Mouse (Mus musculus): Measurements from ENCODE around the gene Pde2a. TPM values are rescaled to one million over a fixed set of nuclear protein-coding genes. Genes with fewer than 3 reads are reported as not detected.

The Pde2a gene
- 11.8 and 12.7 TPM in 2 replicates for polyA plus RNA-seq (2012; rRNA removed)
- 4.9 and 10.5 TPM in 2 replicates for polyA plus RNA-seq (2014; fragmentation: Nextera tagmentation; extraction: Ambion mirVana)

GRCm38 (mm10) chr7:101421529-101421928 is at the start of gene Pde2a:
Pde2a (plus strand) TSS chr7:101421691.
- no peak for ATAC-seq (ENCODE audit: low FRiP score, low read depth)

GRCm38 (mm10) chr7:101373082-101373481 is 48.4 kb upstream of the Pde2a start:
- Histone ChIP-seq H3K36me3 (ENCODE audit: control insufficient read depth, insufficient read depth, low read length) (no peaks in the 10 kb centered on the region), H3K4me3 (replicated peaks; ENCODE audit: low read length) (no peak overlapping the region), H3K4me2 (replicated peaks; ENCODE audit: low read depth, low read length, severe bottlenecking) (no peak overlapping the region), H3K27ac (replicated peaks; ENCODE audit: low read depth, low read length) (no peak overlapping the region), H3K9me3 (ENCODE audit: control insufficient read depth, low read length) (no peaks in the 10 kb centered on the region), H3K4me1 (ENCODE audit: control insufficient read depth, insufficient read depth, low read length) (no peaks in the 10 kb centered on the region; the same call in 1 of the 2 replicates), H3K27me3 (ENCODE audit: control insufficient read depth, insufficient read depth, low read length) (no peaks in the 10 kb centered on the region), H3K9ac (ENCODE audit: low read depth, low read length, severe bottlenecking) (no peak overlapping the region)
- DNase-seq (ENCODE audit: low spot score): no peak
- 78% methylated on average over 26 of the region's 26 CpGs for WGBS
- no peak for TF ChIP-seq POLR2A (IDR thresholded peaks at IDR 0.05; ENCODE audit: borderline replicate concordance, extremely low read depth, insufficient read depth, insufficient read length)
- ATAC-seq (ENCODE audit: low FRiP score, low read depth): no peak

More at GRCm38 (mm10) chr7:101421529-101421928, at the start of gene Pde2a:
- Histone ChIP-seq H3K4me3 (replicated peaks; ENCODE audit: low read length) (no peak within 1 kb of the TSS), H3K4me1 (ENCODE audit: control insufficient read depth, insufficient read depth, low read length) (0 out of 2 replicates have a peak, but pooled peaks cover 1% of the 10 kb centered on the region), H3K4me2 (replicated peaks; ENCODE audit: low read depth, low read length, severe bottlenecking) (no peak within 1 kb of the TSS), H3K9me3 (ENCODE audit: control insufficient read depth, low read length) (no peaks in the 10 kb centered on the region), H3K27ac (replicated peaks; ENCODE audit: low read depth, low read length) (no peak within 1 kb of the TSS), H3K27me3 (ENCODE audit: control insufficient read depth, insufficient read depth, low read length) (no peaks in the 10 kb centered on the region), H3K36me3 (ENCODE audit: control insufficient read depth, insufficient read depth, low read length) (no peaks in the 10 kb centered on the region), H3K9ac (ENCODE audit: low read depth, low read length, severe bottlenecking) (no peak within 1 kb of the TSS)
- no peak for DNase-seq (ENCODE audit: low spot score)
- WGBS: 23% methylated on average over 6 of the region's 6 CpGs
- no peak for TF ChIP-seq POLR2A (IDR thresholded peaks at IDR 0.05; ENCODE audit: borderline replicate concordance, extremely low read depth, insufficient read depth, insufficient read length)

GRCm38 (mm10) chr7:101374155-101374554 is 47.3 kb upstream of the Pde2a start:
- no peak for ATAC-seq (ENCODE audit: low FRiP score, low read depth)
- H3K27me3 ChIP-seq (ENCODE audit: control insufficient read depth, insufficient read depth, low read length): no peaks in the 10 kb centered on the region

GRCm38 (mm10) chr7:101376701-101377340 is 44.7 kb upstream of the Pde2a start:
- Histone ChIP-seq H3K4me2 (replicated peaks; ENCODE audit: low read depth, low read length, severe bottlenecking) (no peak overlapping the region), H3K4me3 (replicated peaks; ENCODE audit: low read length) (no peak overlapping the region), H3K4me1 (ENCODE audit: control insufficient read depth, insufficient read depth, low read length) (no peaks in the 10 kb centered on the region; the same call in 1 of the 2 replicates), H3K27me3 (ENCODE audit: control insufficient read depth, insufficient read depth, low read length) (no peaks in the 10 kb centered on the region), H3K27ac (replicated peaks; ENCODE audit: low read depth, low read length) (no peak overlapping the region), H3K36me3 (ENCODE audit: control insufficient read depth, insufficient read depth, low read length) (no peaks in the 10 kb centered on the region), H3K9ac (ENCODE audit: low read depth, low read length, severe bottlenecking) (no peak overlapping the region), H3K9me3 (ENCODE audit: control insufficient read depth, low read length) (no peaks in the 10 kb centered on the region)
- ATAC-seq (ENCODE audit: low FRiP score, low read depth): 0 out of 2 replicates have a peak, but pooled peaks have one; percentile 46
- 41% methylated on average over 10 of the region's 10 CpGs for WGBS
- TF ChIP-seq POLR2A (IDR thresholded peaks at IDR 0.05; ENCODE audit: borderline replicate concordance, extremely low read depth, insufficient read depth, insufficient read length): no peak
- no peak for DNase-seq (ENCODE audit: low spot score)

More at GRCm38 (mm10) chr7:101374155-101374554, 47.3 kb upstream of the Pde2a start:
- Histone ChIP-seq H3K4me1 (ENCODE audit: control insufficient read depth, insufficient read depth, low read length) (no peaks in the 10 kb centered on the region; the same call in 1 of the 2 replicates), H3K4me2 (replicated peaks; ENCODE audit: low read depth, low read length, severe bottlenecking) (no peak overlapping the region), H3K9ac (ENCODE audit: low read depth, low read length, severe bottlenecking) (no peak overlapping the region), H3K36me3 (ENCODE audit: control insufficient read depth, insufficient read depth, low read length) (no peaks in the 10 kb centered on the region), H3K9me3 (ENCODE audit: control insufficient read depth, low read length) (no peaks in the 10 kb centered on the region), H3K27ac (replicated peaks; ENCODE audit: low read depth, low read length) (no peak overlapping the region), H3K4me3 (replicated peaks; ENCODE audit: low read length) (no peak overlapping the region)
- no peak for TF ChIP-seq POLR2A (IDR thresholded peaks at IDR 0.05; ENCODE audit: borderline replicate concordance, extremely low read depth, insufficient read depth, insufficient read length)
- DNase-seq (ENCODE audit: low spot score): peak; percentile 85

GRCm38 (mm10) chr7:101377741-101378262 is 43.7 kb upstream of the Pde2a start:
- H3K4me2 ChIP-seq (replicated peaks; ENCODE audit: low read depth, low read length, severe bottlenecking): peak overlapping the region; percentile 32
- no peaks in the 10 kb centered on the region for H3K36me3 ChIP-seq (ENCODE audit: control insufficient read depth, insufficient read depth, low read length)
- 18% methylated on average over 7 of the region's 7 CpGs for WGBS
- ATAC-seq (ENCODE audit: low FRiP score, low read depth) (peak; percentile 43), DNase-seq (ENCODE audit: low spot score) (peak; percentile 60)
- no peak overlapping the region; the same call in 1 of the 2 replicates for H3K4me3 ChIP-seq (replicated peaks; ENCODE audit: low read length)
- H3K9me3 ChIP-seq (ENCODE audit: control insufficient read depth, low read length): no peaks in the 10 kb centered on the region
- peak overlapping the region; percentile 2; the same call in 1 of the 2 replicates for H3K9ac ChIP-seq (ENCODE audit: low read depth, low read length, severe bottlenecking)
- no peak for TF ChIP-seq POLR2A (IDR thresholded peaks at IDR 0.05; ENCODE audit: borderline replicate concordance, extremely low read depth, insufficient read depth, insufficient read length)
- H3K27me3 ChIP-seq (ENCODE audit: control insufficient read depth, insufficient read depth, low read length): no peaks in the 10 kb centered on the region
- H3K27ac ChIP-seq (replicated peaks; ENCODE audit: low read depth, low read length): no peak overlapping the region
- no peaks in the 10 kb centered on the region; the same call in 1 of the 2 replicates for H3K4me1 ChIP-seq (ENCODE audit: control insufficient read depth, insufficient read depth, low read length)
